Mouse (Mus musculus) ovary, adult 18-20 months (tissue): ENCODE measurements at regions not wholly inside any gene's neighbourhood (a gene's known extent, or its start where the extent isn't known, plus 50 kb on each side); places are given as distances from the start of the nearest gene placed in this dataset.

Experiments
- DNase-seq: peaks from one replicate; pipeline ENCODE4 v3.0.0; 2022; ENCODE audit warnings: low spot score, mixed read lengths

DNA sequence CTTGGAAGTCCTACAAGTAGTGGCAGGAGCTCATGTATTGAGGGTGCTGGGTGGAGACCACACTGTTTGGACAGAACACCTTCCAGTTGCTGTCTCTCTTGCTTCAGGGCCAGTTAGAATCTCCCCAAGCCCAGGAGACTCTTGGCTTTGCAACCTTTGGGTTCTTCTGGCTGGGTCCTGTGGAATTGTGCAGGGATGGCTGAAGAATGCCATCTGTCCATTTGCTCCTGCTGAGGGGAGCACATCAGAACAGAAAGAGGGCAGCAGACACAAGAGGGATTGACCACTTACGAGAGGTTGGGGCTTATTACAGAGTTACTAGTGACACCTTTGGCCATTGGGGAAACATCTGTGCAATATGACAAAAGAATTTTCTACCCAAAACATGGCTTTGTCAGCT, 145.1 kb downstream of the Rps24 start:
- no peak for DNase-seq

DNA sequence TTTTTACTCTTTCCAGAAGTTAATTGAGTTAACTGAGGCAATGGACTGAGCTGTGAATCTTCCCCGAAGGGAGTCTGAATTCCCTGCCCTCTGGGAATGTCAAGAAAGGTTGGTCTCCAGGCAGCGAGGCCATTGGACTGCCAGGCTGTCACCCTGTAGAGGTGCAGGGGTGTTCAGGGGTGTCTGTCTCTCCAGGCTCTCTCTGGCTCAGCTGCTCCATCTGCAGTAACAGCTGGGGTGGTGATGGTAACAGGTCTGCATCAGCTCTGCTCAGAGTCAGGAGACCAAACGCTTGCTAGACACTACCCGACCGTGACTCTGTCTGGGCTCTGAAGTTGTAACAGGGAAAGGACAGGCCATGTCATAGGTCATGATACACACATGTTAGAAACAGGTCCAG, 154.9 kb downstream of the Rps24 start:
- DNase-seq, result no peak

DNA sequence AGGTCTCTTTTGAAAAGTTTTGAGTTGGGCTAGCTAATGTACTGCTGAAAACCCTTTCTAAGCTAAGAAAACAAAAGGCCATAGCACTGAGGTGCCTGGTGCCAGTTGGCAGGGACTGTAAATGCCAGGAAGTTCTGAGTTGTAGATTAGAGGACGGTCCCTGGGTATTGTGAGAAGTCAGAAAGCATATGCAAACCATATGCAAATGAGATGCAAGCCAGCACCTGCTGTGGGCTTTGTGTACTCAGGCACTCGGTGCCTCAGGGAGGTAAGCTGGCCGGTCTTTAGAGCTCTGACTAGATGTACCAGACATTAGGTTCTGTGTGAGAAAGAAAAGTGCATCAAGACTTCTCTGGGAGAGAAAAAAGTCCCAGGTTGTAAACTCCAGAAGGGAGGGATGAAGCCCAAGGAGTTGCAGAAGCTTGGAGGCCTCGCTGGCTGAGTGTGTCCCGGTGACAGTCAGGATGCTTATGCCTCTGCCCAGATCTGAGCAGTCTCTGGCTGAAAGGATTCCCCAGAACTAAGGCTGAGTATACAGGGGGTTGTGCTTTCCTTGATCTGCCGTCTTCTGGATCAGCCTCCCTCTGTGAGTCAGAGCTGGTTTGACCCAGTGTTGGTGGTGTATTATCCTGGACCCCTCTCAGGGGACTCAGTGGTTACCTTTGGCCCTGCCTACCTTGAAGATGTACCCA, 157.3 kb downstream of the Rps24 start:
- DNase-seq, result no peak

DNA sequence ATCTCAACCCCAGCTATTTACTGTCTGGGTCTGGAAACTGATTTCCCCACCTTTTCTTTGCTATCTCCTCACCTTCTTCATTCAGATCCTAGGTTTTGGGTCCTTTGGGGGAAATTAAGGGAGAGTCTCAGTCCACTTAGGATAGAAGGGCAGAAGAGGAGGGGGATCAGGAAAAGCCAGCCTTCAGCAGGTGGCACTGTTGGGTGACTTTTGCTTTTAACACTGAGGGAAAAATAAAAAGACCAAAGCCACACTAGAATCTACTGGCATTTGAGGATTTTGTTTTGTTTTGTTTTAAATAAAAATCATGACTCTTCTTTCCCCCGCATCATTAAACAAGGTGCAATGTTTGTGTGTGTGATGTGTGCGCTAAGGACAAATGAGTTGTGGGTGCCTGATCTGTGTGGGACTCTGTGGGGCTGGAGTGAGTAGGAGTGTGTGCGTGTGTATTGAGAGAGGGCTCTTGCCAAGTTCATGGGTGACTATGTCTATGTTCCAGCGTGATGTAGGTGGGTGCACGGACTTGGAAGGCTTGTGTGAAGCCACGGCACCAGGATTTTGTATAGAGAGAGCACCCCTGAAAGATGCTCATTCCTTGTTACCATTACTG, 159.4 kb downstream of the Rps24 start:
- no peak for DNase-seq

DNA sequence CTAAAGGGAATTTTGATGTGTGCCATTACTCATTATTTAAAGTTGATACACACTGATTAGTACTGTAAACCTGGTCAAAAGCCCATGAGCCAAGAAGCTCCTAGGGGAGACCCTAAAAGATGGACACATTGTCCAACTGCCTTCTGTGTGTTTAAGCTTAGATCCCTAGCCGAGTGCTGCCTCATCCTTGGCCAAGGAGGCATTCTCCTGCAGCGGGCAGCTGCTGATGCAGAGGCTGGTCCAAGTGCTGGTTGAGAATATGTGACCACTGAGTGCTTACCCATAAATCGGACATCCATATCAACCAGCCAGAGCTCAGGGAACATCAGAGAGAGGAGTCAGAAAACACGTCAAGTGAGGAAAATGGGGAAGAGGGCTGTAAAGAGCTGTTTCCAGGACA, 160.8 kb downstream of the Rps24 start:
- DNase-seq, result no peak

DNA sequence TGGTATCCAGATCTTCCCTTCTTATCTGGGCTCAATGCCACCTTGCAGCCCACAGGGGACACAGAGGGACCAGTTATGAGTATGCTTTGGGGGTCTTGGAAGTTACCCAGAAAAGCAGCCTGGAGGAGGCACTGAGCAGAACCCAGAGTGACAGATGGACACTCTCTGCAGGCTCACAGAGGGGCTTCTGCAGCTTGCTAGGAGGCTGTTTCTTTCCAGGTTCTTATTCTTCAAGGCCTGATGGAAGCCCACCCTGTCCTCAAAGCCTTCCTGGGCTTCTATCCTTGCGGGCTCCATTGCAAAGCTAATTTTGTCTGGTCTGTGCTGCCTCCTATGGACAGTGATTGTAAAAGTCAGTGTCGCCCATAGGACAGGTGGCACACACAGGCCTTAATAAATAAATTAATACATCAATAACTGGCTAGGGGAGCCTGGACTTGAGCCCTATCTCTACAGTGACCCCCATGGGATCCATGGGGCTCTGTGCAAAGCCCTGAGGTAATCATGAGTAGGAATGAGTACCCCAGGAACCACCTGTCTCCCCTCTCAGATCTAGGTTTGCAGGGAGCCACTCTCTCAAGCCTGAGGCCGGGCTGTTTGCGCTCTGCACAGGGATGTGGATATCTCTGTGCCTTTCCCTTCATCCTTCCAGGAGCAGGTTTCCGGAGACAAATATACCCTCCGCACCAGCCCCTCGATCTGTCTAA, 163.4 kb downstream of the Rps24 start:
- no peak for DNase-seq

DNA sequence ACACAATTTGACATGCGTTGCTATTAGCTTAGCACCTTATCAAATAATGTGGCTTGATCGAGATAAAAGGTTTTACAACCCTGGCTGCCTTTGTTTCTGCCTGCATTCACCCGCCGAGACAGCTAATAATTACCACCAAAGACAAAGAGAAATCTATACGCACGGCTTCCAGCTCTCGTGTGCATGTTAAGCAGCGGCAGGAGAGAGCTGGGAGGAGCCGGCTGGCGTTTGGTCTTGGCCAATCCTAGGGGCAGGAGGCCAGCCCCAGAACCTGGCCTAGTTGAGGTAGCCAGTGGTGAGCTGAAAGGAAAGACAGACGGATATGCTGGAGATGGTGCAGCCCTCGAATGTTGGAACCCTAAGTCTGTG, 164.0 kb downstream of the Rps24 start:
- DNase-seq, result no peak

DNA sequence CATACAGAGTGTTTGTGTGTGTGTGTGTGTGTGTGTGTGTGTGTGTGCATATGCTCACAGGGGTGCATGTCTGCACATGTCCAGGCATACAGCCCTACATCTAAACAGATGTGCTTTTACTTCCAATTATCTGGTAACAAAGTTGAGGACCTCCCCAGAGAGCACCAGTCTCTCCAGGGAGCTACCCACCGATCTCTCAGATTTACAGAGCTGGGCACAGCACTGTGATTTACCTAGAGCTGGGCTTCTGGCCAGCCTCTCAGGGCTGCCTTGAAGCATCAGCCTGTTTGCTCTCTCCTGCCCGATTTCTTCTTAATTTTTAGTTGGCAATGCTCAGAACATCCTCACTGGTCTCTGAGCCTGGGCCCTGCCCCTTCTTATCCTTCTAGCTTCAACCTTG, 165.7 kb downstream of the Rps24 start:
- no peak for DNase-seq

DNA sequence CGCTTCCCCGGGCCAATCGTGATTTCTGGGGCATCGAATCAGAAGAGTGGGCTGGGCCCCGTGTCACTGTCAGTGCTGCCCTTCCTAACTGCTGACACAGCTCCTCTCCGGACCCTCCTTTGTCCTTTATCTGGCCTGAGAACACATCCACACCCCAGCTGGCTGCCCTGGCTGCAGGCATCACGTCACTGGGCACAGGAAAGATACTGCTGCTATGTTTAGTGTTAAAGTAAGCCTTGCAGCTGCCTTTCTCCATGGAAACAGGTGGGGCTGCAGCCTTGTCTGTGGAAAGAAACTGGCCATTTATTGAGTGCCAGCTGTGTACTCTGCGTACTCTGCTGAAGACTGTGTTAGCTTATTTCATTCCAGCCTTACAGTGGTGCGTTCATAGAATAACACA, 168.7 kb downstream of the Rps24 start:
- DNase-seq, result no peak

DNA sequence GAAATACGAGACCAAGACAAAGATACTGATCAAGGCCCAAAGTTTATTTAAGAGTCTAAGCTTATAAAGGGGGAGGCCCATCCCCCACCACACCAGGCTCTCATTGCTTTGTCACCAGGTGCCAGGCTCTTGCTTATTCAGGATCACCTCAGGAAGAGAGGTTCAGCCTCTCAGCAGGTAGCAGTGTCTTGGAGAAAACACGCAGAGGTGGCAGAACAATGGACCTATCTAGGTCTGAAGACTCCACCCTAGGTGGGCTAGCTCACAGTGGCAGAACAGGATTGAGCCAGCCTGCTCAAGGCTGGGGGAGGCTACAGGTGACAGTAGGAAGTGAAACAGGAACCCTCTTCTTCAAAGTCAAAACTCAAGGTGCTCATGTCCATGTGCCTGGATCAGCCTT, 174.9 kb downstream of the Rps24 start:
- DNase-seq, result no peak

DNA sequence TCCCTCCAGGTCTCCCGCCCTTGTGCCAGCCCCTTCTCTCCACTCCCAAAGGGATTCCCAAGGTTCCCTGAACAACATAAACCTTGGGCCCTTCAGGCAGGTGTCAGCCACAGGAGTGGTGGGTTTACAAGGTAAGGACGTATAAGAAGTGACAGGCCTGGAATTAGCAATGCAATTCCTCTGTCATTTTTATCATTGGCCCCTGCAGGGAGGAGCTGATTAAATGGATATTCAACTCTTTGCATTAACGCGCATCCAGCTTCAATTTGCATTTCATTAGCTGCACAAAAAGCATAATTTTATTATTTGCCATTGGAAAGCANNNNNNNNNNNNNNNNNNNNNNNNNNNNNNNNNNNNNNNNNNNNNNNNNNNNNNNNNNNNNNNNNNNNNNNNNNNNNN, 178.3 kb downstream of the Rps24 start:
- DNase-seq, result no peak
